Mouse (Mus musculus): ENCODE data around the gene Mrtfb.

DNA sequence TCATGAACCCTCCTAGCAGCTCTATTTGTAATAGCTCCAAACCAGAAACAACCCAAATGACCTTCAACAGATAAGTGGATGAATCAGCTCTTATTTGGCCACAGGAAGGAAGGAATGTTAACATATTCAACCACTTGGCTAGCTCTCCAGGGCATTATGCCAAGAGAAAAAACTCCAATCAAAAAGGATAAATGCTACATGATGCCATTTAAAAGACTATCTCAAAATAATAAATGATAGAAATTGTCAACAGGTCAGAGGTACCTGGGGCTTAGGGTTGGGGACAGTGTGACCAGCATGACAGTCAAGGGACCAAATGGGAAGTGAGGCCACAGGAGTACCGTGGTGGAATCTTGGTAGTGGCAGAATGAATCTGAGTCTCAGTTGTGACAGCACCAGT, 34.8 kb upstream of the Mrtfb start:
- TF ChIP-seq CTCF (IDR thresholded peaks at IDR 0.05), result no peak
- peak; percentile 58; the same call in 1 of the 2 replicates for TF ChIP-seq EP300 (IDR thresholded peaks at IDR 0.05)

Data from lung, postnatal 0 days (tissue).